Mouse (Mus musculus): ENCODE data around the gene Dvl3. TPM values are rescaled to one million over a fixed set of nuclear protein-coding genes. Genes with fewer than 3 reads are reported as not detected.

The Dvl3 gene
- total and polyA plus RNA-seq, 2 experiments from 2014 or later: 11.4 to 36.9 TPM

DNA sequence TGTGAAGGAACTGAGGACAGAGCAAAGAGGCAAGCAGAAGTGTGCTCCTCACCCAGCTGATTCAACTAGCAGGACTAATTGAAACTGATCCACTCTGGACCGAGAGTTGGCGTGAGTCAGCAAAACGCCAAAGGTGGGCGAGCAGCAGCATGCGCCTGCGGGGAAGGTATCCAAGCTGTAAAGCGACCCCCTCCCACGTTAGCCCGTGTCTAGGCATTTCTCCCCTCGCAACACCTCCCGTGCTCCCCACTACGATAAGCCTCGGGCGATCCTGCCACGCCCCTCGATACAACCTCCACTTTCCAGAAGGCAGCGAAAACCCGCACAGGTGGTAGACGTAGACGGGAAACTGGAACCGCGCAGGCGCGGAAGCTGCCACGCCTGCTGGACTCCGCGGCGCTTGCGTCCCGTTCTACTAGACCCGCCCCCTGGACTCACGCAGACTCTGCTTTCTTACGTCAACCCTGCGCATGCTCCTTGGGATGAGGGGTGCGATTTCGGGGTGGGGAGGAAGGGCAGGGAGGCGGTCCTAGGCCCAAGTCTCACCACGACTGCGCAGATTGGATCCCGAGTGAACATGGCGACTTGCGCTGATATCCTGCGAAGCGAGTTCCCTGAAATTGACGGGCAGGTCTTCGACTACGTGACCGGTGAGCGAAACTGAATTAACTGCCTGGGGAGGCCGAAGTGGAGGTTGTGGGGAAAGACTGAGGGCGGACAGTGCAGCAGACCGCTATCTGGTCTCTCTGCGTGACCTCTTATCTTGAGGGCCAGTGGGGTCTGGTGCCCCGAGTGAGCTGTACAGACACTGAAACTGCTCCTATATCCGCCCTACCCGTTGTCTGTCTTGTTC is 31.5 kb downstream of the Dvl3 start, which contains the start of gene Abcf3:
Abcf3 (plus strand) TSS at position 482 of the 853 bp plus-strand sequence.
- no peaks in the 10 kb centered on the region for H3K27me3 ChIP-seq (ENCODE audit: control insufficient read depth, insufficient read depth, low read length)
- peaks cover 52% of the 10 kb centered on the region for H3K36me3 ChIP-seq (replicated peaks; ENCODE audit: control insufficient read depth, insufficient read depth, low read length)
- H3K27ac ChIP-seq (ENCODE audit: low read depth): peak within 1 kb of the TSS; percentile 65
- DNase-seq (ENCODE audit: low spot score): peak; percentile 99
- WGBS: under 1% methylated on average over 56 of the region's 56 CpGs
- H3K9me3 ChIP-seq (replicated peaks; ENCODE audit: control insufficient read depth, low read length): no peaks in the 10 kb centered on the region
- ATAC-seq (ENCODE audit: insufficient read depth, low read depth): peak; percentile 99
- H3K9ac ChIP-seq (replicated peaks; ENCODE audit: low read depth, low read length): peak within 1 kb of the TSS; percentile 68
- H3K4me1 ChIP-seq (ENCODE audit: control insufficient read depth, insufficient read depth): peaks cover 13% of the 10 kb centered on the region
- TF ChIP-seq EP300 (IDR thresholded peaks at IDR 0.05; ENCODE audit: low read depth) (no peak), CTCF (IDR thresholded peaks at IDR 0.05; ENCODE audit: low read depth) (no peak)
- H3K4me2 ChIP-seq (ENCODE audit: low read depth, low read length): peak within 1 kb of the TSS; percentile 87
- H3K4me3 ChIP-seq (ENCODE audit: low read depth, low read length): peak within 1 kb of the TSS; percentile 73

DNA sequence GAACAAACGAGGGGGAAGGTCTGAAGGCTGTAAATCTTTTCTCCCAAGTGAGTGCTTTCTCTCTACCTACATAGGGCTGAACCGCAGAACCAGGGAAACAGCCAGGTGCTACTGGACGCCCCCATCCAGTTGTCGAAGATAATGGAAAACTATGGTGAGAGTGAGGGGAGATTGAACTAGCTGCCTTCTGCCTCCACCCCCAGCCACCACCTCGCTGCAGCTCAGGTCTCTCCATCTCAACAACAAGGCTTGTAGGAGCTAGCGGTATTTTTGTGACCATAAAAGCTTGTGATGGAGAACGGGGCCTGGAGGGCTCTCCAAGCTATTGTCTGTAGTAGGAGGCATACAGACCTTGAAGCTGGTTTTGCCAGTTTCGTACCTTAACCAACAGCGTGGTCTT is 32.4 kb downstream of the Dvl3 start:
- Histone ChIP-seq H3K27ac (ENCODE audit: low read depth) (no peak overlapping the region), H3K4me3 (ENCODE audit: low read depth, low read length) (peak overlapping the region; percentile 73), H3K27me3 (ENCODE audit: control insufficient read depth, insufficient read depth, low read length) (no peaks in the 10 kb centered on the region), H3K4me1 (ENCODE audit: control insufficient read depth, insufficient read depth) (peaks cover 13% of the 10 kb centered on the region), H3K9me3 (replicated peaks; ENCODE audit: control insufficient read depth, low read length) (no peaks in the 10 kb centered on the region), H3K36me3 (replicated peaks; ENCODE audit: control insufficient read depth, insufficient read depth, low read length) (peaks cover 54% of the 10 kb centered on the region), H3K9ac (replicated peaks; ENCODE audit: low read depth, low read length) (peak overlapping the region; percentile 68), H3K4me2 (ENCODE audit: low read depth, low read length) (peak overlapping the region; percentile 72)
- ATAC-seq (ENCODE audit: insufficient read depth, low read depth): no peak
- WGBS: 40% methylated on average over 9 of the region's 9 CpGs
- TF ChIP-seq EP300 (IDR thresholded peaks at IDR 0.05; ENCODE audit: low read depth): no peak
- TF ChIP-seq CTCF (IDR thresholded peaks at IDR 0.05; ENCODE audit: low read depth): no peak
- DNase-seq (ENCODE audit: low spot score): no peak

DNA sequence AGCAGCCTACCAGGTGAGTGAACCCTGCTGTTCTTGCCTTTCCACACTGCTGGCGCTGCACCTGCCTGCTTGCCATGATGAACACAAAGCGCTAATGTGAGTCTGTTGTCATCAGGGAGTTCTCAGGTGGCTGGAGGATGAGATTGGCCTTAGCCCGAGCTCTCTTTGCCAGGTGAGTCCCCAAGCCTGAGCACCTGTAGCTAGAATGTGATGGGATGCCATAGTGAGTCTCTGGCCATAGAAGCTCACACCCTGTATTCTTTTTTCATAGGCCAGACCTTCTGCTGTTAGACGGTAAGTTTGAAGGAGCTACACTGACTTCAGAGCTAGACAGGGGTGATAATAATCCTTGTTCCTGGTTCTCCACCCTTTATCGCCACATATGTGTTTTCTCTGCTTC is 34.9 kb downstream of the Dvl3 start:
- ATAC-seq (ENCODE audit: insufficient read depth, low read depth) (no peak), DNase-seq (ENCODE audit: low spot score) (no peak)
- no peak overlapping the region for H3K4me2 ChIP-seq (ENCODE audit: low read depth, low read length)
- H3K9me3 ChIP-seq (replicated peaks; ENCODE audit: control insufficient read depth, low read length): no peaks in the 10 kb centered on the region
- peaks cover 61% of the 10 kb centered on the region for H3K36me3 ChIP-seq (replicated peaks; ENCODE audit: control insufficient read depth, insufficient read depth, low read length)
- H3K9ac ChIP-seq (replicated peaks; ENCODE audit: low read depth, low read length): no peak overlapping the region
- no peak overlapping the region for H3K27ac ChIP-seq (ENCODE audit: low read depth)
- H3K27me3 ChIP-seq (ENCODE audit: control insufficient read depth, insufficient read depth, low read length): no peaks in the 10 kb centered on the region
- peaks cover 13% of the 10 kb centered on the region for H3K4me1 ChIP-seq (ENCODE audit: control insufficient read depth, insufficient read depth)
- WGBS: 94% methylated on average over 5 of the region's 5 CpGs
- TF ChIP-seq EP300 (IDR thresholded peaks at IDR 0.05; ENCODE audit: low read depth) (no peak), CTCF (IDR thresholded peaks at IDR 0.05; ENCODE audit: low read depth) (no peak)
- no peak overlapping the region for H3K4me3 ChIP-seq (ENCODE audit: low read depth, low read length)

DNA sequence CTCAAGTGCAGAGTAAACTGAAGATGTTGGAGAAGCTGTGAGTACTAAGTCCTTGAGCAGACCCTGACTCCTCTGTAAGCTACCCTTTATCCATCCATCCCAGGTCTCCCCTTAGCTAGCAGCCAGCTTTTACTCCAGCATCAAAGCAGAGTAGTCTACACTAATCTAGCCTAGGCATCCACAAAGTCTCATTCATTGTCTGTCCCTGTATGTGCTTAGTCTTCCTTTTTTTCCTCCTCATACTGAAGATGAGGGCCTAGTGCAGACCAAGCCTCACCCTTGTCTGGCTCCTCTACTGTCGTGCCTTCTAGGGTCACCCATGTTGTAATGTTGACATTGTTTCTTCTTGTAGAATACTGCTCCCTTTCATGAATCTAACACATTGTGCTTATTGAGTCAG is 35.8 kb downstream of the Dvl3 start:
- no peak overlapping the region for H3K4me2 ChIP-seq (ENCODE audit: low read depth, low read length)
- 78% methylated on average over 1 of the region's 1 CpGs for WGBS
- no peak overlapping the region for H3K9ac ChIP-seq (replicated peaks; ENCODE audit: low read depth, low read length)
- no peaks in the 10 kb centered on the region for H3K9me3 ChIP-seq (replicated peaks; ENCODE audit: control insufficient read depth, low read length)
- ATAC-seq (ENCODE audit: insufficient read depth, low read depth): no peak
- peaks cover 69% of the 10 kb centered on the region for H3K36me3 ChIP-seq (replicated peaks; ENCODE audit: control insufficient read depth, insufficient read depth, low read length)
- TF ChIP-seq EP300 (IDR thresholded peaks at IDR 0.05; ENCODE audit: low read depth): no peak
- no peak for TF ChIP-seq CTCF (IDR thresholded peaks at IDR 0.05; ENCODE audit: low read depth)
- no peaks in the 10 kb centered on the region for H3K27me3 ChIP-seq (ENCODE audit: control insufficient read depth, insufficient read depth, low read length)
- peaks cover 10% of the 10 kb centered on the region for H3K4me1 ChIP-seq (ENCODE audit: control insufficient read depth, insufficient read depth)
- no peak for DNase-seq (ENCODE audit: low spot score)
- H3K27ac ChIP-seq (ENCODE audit: low read depth): no peak overlapping the region
- no peak overlapping the region for H3K4me3 ChIP-seq (ENCODE audit: low read depth, low read length)

DNA sequence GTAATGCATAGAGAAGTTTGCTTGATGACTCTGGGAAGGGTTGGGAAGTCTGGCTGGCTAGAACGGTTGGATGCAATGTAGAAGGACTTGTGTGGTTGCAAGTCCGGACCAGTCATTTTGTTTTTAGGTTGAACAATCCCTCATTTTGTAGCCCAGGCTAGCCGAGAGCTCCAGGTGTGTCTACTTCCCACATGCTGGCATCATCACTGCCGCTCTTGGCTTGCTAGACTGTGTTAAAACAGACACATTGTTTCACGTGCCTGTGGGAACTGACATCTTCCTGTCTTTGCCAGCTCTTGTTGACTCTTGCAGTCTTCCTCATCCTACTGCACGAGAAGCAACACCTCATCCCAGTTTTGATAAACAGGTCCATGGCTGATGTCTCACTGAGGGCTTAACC is 38.2 kb downstream of the Dvl3 start:
- H3K27ac ChIP-seq (ENCODE audit: low read depth): no peak overlapping the region
- ATAC-seq (ENCODE audit: insufficient read depth, low read depth) (no peak), DNase-seq (ENCODE audit: low spot score) (no peak)
- no peaks in the 10 kb centered on the region for H3K9me3 ChIP-seq (replicated peaks; ENCODE audit: control insufficient read depth, low read length)
- H3K9ac ChIP-seq (replicated peaks; ENCODE audit: low read depth, low read length): no peak overlapping the region
- peaks cover 93% of the 10 kb centered on the region for H3K36me3 ChIP-seq (replicated peaks; ENCODE audit: control insufficient read depth, insufficient read depth, low read length)
- H3K27me3 ChIP-seq (ENCODE audit: control insufficient read depth, insufficient read depth, low read length): no peaks in the 10 kb centered on the region
- H3K4me2 ChIP-seq (ENCODE audit: low read depth, low read length): no peak overlapping the region
- 81% methylated on average over 6 of the region's 6 CpGs for WGBS
- H3K4me3 ChIP-seq (ENCODE audit: low read depth, low read length): no peak overlapping the region
- no peaks in the 10 kb centered on the region for H3K4me1 ChIP-seq (ENCODE audit: control insufficient read depth, insufficient read depth)
- TF ChIP-seq EP300 (IDR thresholded peaks at IDR 0.05; ENCODE audit: low read depth) (no peak), CTCF (IDR thresholded peaks at IDR 0.05; ENCODE audit: low read depth) (no peak)
